Mouse (Mus musculus): ENCODE measurements around the gene Dnajc30. TPM values are rescaled to one million over a fixed set of nuclear protein-coding genes. Genes with fewer than 3 reads are reported as not detected.

The Dnajc30 gene
- polyA plus RNA-seq (2014; fragmentation: Nextera tagmentation; extraction: Ambion mirVana): 31.1 and 33.9 TPM in 2 replicates

DNA sequence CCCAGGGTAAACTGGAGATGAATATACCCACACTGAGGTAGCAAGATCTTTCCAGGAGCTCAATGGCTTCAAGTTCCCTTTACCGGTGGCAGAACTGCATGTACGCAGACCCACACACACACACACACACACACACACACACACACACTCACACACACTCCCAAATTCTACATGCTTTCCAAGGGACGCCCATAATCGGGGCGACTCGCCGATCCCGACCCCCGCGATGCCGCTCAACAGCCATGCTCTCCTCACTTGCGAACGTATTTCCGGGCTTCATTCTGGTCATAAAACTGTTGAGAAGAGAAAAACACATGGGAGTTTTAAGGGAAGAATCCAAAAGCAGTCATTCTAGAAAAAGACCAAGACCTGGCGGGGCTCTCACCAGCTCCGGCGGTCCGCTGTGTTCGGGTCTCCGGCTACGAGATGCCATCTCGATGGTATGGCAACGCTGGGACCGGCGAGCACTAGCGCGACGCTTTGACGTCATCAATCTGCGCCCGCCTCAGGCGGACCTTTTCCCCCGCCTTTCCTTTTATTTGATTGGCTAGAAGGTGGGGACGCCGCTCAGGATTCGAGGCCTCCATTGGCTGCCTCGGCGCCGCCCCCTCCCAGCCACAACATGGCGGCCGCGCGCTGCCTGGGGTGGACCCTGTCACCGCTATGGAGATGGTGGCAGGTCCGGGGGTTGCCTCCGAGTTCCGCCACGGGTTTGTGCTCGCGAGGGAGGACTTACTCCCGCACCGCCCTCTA, at the start of gene Dnajc30:
Gene Dnajc30 (plus strand): TSS at position 574 of the 753 bp plus-strand sequence.
- H3K4me3 ChIP-seq (ENCODE audit: low read depth, low read length): peak within 1 kb of the TSS; percentile 91
- peak; percentile 98 for DNase-seq (ENCODE audit: low spot score)
- no peaks in the 10 kb centered on the region for H3K9me3 ChIP-seq (ENCODE audit: control insufficient read depth, low read length)
- ATAC-seq (ENCODE audit: low read depth): peak; percentile 97
- peak within 1 kb of the TSS; percentile 93 for H3K4me2 ChIP-seq (ENCODE audit: low read depth, low read length)
- H3K4me1 ChIP-seq (ENCODE audit: control insufficient read depth, insufficient read depth, low read length): peaks cover 15% of the 10 kb centered on the region
- no peaks in the 10 kb centered on the region for H3K27me3 ChIP-seq (replicated peaks; ENCODE audit: control insufficient read depth, insufficient read depth, low read length)
- H3K36me3 ChIP-seq (ENCODE audit: control insufficient read depth, insufficient read depth, low read length): peaks cover 41% of the 10 kb centered on the region
- H3K9ac ChIP-seq (ENCODE audit: low read depth, low read length): peak within 1 kb of the TSS; percentile 86
- peak within 1 kb of the TSS; percentile 65 for H3K27ac ChIP-seq (replicated peaks; ENCODE audit: low read depth, low read length)
- WGBS: under 1% methylated on average over 51 of the region's 52 CpGs

DNA sequence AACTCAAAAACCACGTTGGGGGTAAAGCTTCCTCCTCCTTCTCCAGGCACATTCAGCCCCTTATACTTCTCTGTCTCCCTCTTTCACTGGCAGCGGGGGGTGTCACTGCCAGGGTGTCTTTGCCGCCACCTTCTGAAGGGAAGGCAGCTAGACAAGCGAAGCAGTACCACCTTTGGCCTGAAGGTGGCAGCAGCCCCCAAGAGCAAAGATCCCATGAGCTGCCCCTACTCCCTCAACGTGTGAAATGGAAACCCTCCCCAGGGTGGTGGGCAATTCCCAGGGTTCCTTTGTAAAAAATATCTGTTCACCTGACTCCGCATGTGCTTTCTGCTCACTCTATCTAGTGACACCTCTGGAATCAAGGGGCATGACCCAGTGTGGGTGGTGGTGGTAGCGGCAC, 48.5 kb upstream of the Dnajc30 start:
- WGBS: 13% methylated on average over 7 of the region's 7 CpGs
- H3K4me1 ChIP-seq (ENCODE audit: control insufficient read depth, insufficient read depth, low read length): peaks cover 14% of the 10 kb centered on the region
- DNase-seq (ENCODE audit: low spot score) (peak; percentile 76), ATAC-seq (ENCODE audit: low read depth) (peak; percentile 17; the same call in 1 of the 2 replicates)
- H3K36me3 ChIP-seq (ENCODE audit: control insufficient read depth, insufficient read depth, low read length): peaks cover 4% of the 10 kb centered on the region; the same call in 1 of the 2 replicates
- H3K4me3 ChIP-seq (ENCODE audit: low read depth, low read length): no peak overlapping the region
- H3K27me3 ChIP-seq (replicated peaks; ENCODE audit: control insufficient read depth, insufficient read depth, low read length): no peaks in the 10 kb centered on the region
- H3K27ac ChIP-seq (replicated peaks; ENCODE audit: low read depth, low read length): no peak overlapping the region
- H3K4me2 ChIP-seq (ENCODE audit: low read depth, low read length): no peak overlapping the region
- H3K9me3 ChIP-seq (ENCODE audit: control insufficient read depth, low read length): no peaks in the 10 kb centered on the region
- no peak overlapping the region for H3K9ac ChIP-seq (ENCODE audit: low read depth, low read length)

DNA sequence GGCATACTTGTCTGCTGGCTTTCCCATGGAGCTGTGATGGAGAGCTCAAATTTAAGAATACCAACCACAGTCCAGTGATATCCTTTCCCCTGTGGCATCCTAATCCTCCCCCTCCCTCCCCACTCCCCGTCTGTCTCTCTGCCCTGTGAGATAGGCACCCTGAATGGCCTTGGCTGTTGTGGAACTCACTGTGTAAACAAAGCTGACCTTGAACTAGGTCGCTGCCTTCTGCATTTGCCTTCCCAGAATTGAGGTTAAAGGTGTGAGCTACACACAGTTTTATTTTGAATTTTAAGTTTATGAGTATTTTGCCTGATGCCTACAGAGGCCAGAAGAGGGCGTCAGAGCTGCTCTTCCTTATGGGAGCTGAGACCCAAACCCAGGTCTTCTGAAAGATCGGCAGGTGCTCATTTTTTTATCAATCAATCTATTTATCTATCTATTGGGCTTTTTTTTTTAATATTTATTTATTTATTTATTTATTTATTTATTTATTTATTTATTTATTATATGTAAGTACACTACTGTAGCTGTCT, 47.7 kb upstream of the Dnajc30 start:
- no peak for ATAC-seq (ENCODE audit: low read depth)

GRCm38 (mm10) chr5:135021814-135022213, 42.2 kb upstream of the Dnajc30 start:
- H3K27ac ChIP-seq (replicated peaks; ENCODE audit: low read depth, low read length): no peak overlapping the region; the same call in 1 of the 2 replicates

More for the DNA sequence above, 47.7 kb upstream of the Dnajc30 start:
- Histone ChIP-seq H3K4me3 (ENCODE audit: low read depth, low read length) (no peak overlapping the region), H3K4me2 (ENCODE audit: low read depth, low read length) (no peak overlapping the region), H3K9ac (ENCODE audit: low read depth, low read length) (no peak overlapping the region), H3K4me1 (ENCODE audit: control insufficient read depth, insufficient read depth, low read length) (peaks cover 10% of the 10 kb centered on the region), H3K27me3 (replicated peaks; ENCODE audit: control insufficient read depth, insufficient read depth, low read length) (no peaks in the 10 kb centered on the region), H3K9me3 (ENCODE audit: control insufficient read depth, low read length) (no peaks in the 10 kb centered on the region), H3K27ac (replicated peaks; ENCODE audit: low read depth, low read length) (no peak overlapping the region), H3K36me3 (ENCODE audit: control insufficient read depth, insufficient read depth, low read length) (no peaks in the 10 kb centered on the region)
- 53% methylated on average over 4 of the region's 4 CpGs for WGBS
- DNase-seq (ENCODE audit: low spot score): no peak

DNA sequence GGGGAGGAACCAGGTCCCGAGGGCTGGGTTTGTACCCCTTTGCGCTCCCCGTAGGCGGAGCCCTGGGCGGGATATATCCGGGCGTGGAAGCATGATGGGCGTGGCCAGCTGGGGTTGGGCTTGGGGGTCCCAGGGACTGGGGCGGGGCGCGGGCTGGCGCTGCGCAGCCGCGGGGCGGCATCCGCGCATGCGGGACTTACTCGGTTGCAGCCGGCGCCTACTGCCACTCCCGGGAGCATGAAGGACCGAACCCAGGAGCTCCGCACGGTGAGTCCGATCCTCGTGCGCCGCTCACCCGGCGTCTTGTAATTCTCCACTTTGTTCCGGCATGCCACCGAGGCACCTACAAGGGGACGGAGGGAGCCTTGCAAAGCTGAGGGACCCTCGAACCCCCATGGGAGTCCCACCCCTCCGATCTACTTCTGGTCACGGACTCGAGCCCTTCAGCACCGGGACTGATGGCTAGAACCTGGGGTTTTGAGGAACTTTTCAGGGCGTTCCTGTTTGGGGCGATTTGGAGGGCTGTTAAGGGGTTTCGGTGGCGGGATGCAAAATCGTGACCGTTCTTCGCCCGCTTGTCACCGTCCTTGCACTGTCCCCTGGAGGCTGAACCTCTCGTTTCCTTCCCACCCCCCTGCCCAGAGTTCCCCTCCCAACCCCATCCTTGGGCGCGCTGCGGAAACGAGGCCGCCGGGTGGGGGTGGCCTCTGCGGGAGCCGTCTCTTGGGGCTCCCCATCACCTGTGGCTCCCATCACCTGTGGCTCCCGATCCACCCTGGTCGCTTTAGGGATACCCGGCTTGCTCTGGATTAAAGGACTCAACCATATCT, 40.4 kb upstream of the Dnajc30 start, which contains the start of gene Stx1a:
Gene Stx1a (plus strand): TSS at position 139 of the 830 bp plus-strand sequence.
- Histone ChIP-seq H3K4me1 (ENCODE audit: control insufficient read depth, insufficient read depth, low read length) (peaks cover 28% of the 10 kb centered on the region), H3K9ac (ENCODE audit: low read depth, low read length) (peak within 1 kb of the TSS; percentile 81), H3K4me3 (ENCODE audit: low read depth, low read length) (peak within 1 kb of the TSS; percentile 83), H3K27ac (replicated peaks; ENCODE audit: low read depth, low read length) (peak within 1 kb of the TSS; percentile 48; the same call in 1 of the 2 replicates), H3K27me3 (replicated peaks; ENCODE audit: control insufficient read depth, insufficient read depth, low read length) (no peaks in the 10 kb centered on the region), H3K36me3 (ENCODE audit: control insufficient read depth, insufficient read depth, low read length) (no peaks in the 10 kb centered on the region), H3K9me3 (ENCODE audit: control insufficient read depth, low read length) (no peaks in the 10 kb centered on the region), H3K4me2 (ENCODE audit: low read depth, low read length) (peak within 1 kb of the TSS; percentile 96)
- peak; percentile 96 for ATAC-seq (ENCODE audit: low read depth)
- 0% methylated on average over 32 of the region's 61 CpGs for WGBS
- peak; percentile 97 for DNase-seq (ENCODE audit: low spot score)

More at GRCm38 (mm10) chr5:135021814-135022213, 42.2 kb upstream of the Dnajc30 start:
- no peak overlapping the region for H3K4me3 ChIP-seq (ENCODE audit: low read depth, low read length)
- no peak overlapping the region for H3K9ac ChIP-seq (ENCODE audit: low read depth, low read length)
- H3K36me3 ChIP-seq (ENCODE audit: control insufficient read depth, insufficient read depth, low read length): no peaks in the 10 kb centered on the region
- DNase-seq (ENCODE audit: low spot score) (peak; percentile 83), ATAC-seq (ENCODE audit: low read depth) (no peak)
- WGBS: 64% methylated on average over 6 of the region's 6 CpGs
- H3K4me1 ChIP-seq (ENCODE audit: control insufficient read depth, insufficient read depth, low read length): peaks cover 25% of the 10 kb centered on the region
- H3K9me3 ChIP-seq (ENCODE audit: control insufficient read depth, low read length): no peaks in the 10 kb centered on the region
- no peak overlapping the region for H3K4me2 ChIP-seq (ENCODE audit: low read depth, low read length)
- H3K27me3 ChIP-seq (replicated peaks; ENCODE audit: control insufficient read depth, insufficient read depth, low read length): no peaks in the 10 kb centered on the region

DNA sequence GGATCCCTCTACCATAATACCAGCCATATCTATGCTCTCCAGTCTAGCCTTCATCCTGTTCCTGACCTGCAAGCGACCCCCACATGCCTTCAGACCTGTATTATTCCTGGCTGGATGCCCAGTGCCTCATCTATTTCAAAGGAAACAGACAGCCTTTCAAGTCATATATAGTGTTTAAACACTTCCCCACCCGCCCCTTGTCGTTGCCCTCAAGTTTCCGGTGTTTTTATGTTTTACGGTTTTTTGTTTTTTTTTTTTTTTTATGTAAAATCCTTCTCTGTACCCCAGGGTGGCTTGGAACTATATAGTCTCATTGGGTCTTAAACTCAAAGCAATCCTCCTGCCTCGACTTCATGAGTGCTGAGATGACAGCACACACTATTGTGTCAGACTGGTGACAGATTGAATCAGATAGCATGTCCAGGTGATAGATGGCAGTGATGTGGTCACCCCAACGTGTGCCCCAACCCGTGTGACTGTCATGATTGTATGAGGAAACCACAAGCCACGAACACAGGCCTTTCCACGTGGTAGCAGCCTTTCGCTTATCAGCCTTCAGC, 39.3 kb upstream of the Dnajc30 start:
- no peaks in the 10 kb centered on the region for H3K36me3 ChIP-seq (ENCODE audit: control insufficient read depth, insufficient read depth, low read length)
- peak overlapping the region; percentile 83 for H3K4me3 ChIP-seq (ENCODE audit: low read depth, low read length)
- H3K4me2 ChIP-seq (ENCODE audit: low read depth, low read length): peak overlapping the region; percentile 96
- H3K9ac ChIP-seq (ENCODE audit: low read depth, low read length): peak overlapping the region; percentile 81; the same call in 1 of the 2 replicates
- WGBS: 47% methylated on average over 11 of the region's 11 CpGs
- no peaks in the 10 kb centered on the region for H3K27me3 ChIP-seq (replicated peaks; ENCODE audit: control insufficient read depth, insufficient read depth, low read length)
- ATAC-seq (ENCODE audit: low read depth): no peak
- H3K9me3 ChIP-seq (ENCODE audit: control insufficient read depth, low read length): no peaks in the 10 kb centered on the region
- H3K4me1 ChIP-seq (ENCODE audit: control insufficient read depth, insufficient read depth, low read length): peaks cover 34% of the 10 kb centered on the region
- H3K27ac ChIP-seq (replicated peaks; ENCODE audit: low read depth, low read length): no peak overlapping the region
- peak; percentile 83 for DNase-seq (ENCODE audit: low spot score)

DNA sequence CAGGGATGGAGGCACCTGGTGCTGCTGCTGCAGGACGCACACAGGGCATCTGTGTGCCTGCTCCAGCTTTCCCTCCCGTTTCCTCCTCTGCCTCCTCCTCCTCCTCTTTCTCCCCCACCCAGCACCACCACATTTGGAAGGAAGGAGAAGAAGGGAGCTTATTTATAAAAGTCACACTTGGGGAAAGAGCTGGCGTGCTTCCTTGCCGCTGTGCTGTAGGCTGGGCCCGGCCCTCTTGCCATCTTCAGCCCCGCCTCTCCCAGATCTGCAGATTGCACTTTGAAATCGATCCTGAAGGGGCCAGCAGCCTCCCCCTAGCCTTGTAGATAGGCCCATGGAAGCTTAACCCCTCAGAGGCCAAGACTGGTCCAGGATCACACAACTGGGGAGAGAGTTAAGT, 38.1 kb upstream of the Dnajc30 start:
- Histone ChIP-seq H3K9me3 (ENCODE audit: control insufficient read depth, low read length) (no peaks in the 10 kb centered on the region), H3K4me3 (ENCODE audit: low read depth, low read length) (peak overlapping the region; percentile 13; the same call in 1 of the 2 replicates), H3K4me1 (ENCODE audit: control insufficient read depth, insufficient read depth, low read length) (peaks cover 34% of the 10 kb centered on the region), H3K27ac (replicated peaks; ENCODE audit: low read depth, low read length) (peak overlapping the region; percentile 39; the same call in 1 of the 2 replicates), H3K9ac (ENCODE audit: low read depth, low read length) (peak overlapping the region; percentile 38; the same call in 1 of the 2 replicates), H3K27me3 (replicated peaks; ENCODE audit: control insufficient read depth, insufficient read depth, low read length) (no peaks in the 10 kb centered on the region), H3K4me2 (ENCODE audit: low read depth, low read length) (peak overlapping the region; percentile 96), H3K36me3 (ENCODE audit: control insufficient read depth, insufficient read depth, low read length) (no peaks in the 10 kb centered on the region)
- DNase-seq (ENCODE audit: low spot score) (peak; percentile 56), ATAC-seq (ENCODE audit: low read depth) (no peak)
- WGBS: 8% methylated on average over 7 of the region's 7 CpGs

Data from embryonic facial prominence, embryonic 14.5 days (tissue).